Comparison of ENCODE assay signal across 24 mouse cellular contexts in genomic region chr2:26205761-26206160, GRCm38 (mm10). TPM values are rescaled to one million over a fixed set of nuclear protein-coding genes. Genes with fewer than 3 reads are reported as not detected.
A peak's percentile ranks its signal among the peaks of the same experiment; 100 is the strongest.
DNase-seq lines count a peak whose midpoint lies in the region; ATAC-seq and TF ChIP-seq lines count a peak whose summit lies in the region.
"Had no signal": no experiment of that assay in that cellular context is flagged by ENCODE, and none has a peak within 500 bp of the region (broad histone marks: within the 10 kb centered on the region; RNA-seq: fewer than 3 reads in every experiment).

No protein-coding gene starts in this region.

- no peak for TF ChIP-seq CTCF in forebrain, postnatal 0 days (IDR thresholded peaks at IDR 0.05; ENCODE audit: low read depth)
- no peak for TF ChIP-seq CTCF in E14TG2a.4 (conservative IDR thresholded peaks at IDR 0.05; ENCODE audit: low read length)

- no peaks in the 10 kb centered on the region for H3K9me3 ChIP-seq in forebrain, postnatal 0 days (ENCODE audit: low read length)
- no peaks in the 10 kb centered on the region for H3K9me3 ChIP-seq in forebrain, embryonic 11.5 days (ENCODE audit: control insufficient read depth, low read length)
- no peaks in the 10 kb centered on the region for H3K9me3 ChIP-seq in midbrain, embryonic 10.5 days (replicated peaks)
- no peaks in the 10 kb centered on the region for H3K9me3 ChIP-seq in midbrain, embryonic 15.5 days
- peaks cover under 1% of the 10 kb centered on the region; the same call in 1 of the 2 replicates for H3K9me3 ChIP-seq in E14TG2a.4 (ENCODE audit: low read length)
- peaks cover under 1% of the 10 kb centered on the region; the same call in 1 of the 2 replicates for H3K9me3 ChIP-seq in hindbrain, embryonic 13.5 days
- H3K9me3 ChIP-seq: limb, embryonic 12.5 days; liver, embryonic 15.5 days had no signal

- H3K4me2 ChIP-seq in forebrain, postnatal 0 days (ENCODE audit: low read depth) = no peak overlapping the region
- H3K4me2 ChIP-seq in forebrain, embryonic 11.5 days (ENCODE audit: low read depth, low read length, severe bottlenecking) = no peak overlapping the region; the same call in 1 of the 2 replicates
- no peak overlapping the region; the same call in 1 of the 2 replicates for H3K4me2 ChIP-seq in midbrain, embryonic 15.5 days
- no peak overlapping the region for H3K4me2 ChIP-seq in hindbrain, embryonic 13.5 days
- H3K4me2 ChIP-seq: liver, embryonic 15.5 days; lung, embryonic 14.5 days had no signal

- H3K27ac ChIP-seq in forebrain, postnatal 0 days (ENCODE audit: low read depth, low read length) = no peak overlapping the region
- H3K27ac ChIP-seq in forebrain, embryonic 11.5 days (ENCODE audit: low read depth, low read length) = no peak overlapping the region
- no peak overlapping the region for H3K27ac ChIP-seq in midbrain, embryonic 10.5 days (replicated peaks)
- H3K27ac ChIP-seq in midbrain, embryonic 15.5 days = no peak overlapping the region
- no peak overlapping the region for H3K27ac ChIP-seq in hindbrain, embryonic 13.5 days
- H3K27ac ChIP-seq: limb, embryonic 12.5 days; liver, embryonic 15.5 days had no signal

- no peak overlapping the region for H3K4me3 ChIP-seq in forebrain, postnatal 0 days (ENCODE audit: low read depth, low read length)
- H3K4me3 ChIP-seq in forebrain, embryonic 11.5 days (ENCODE audit: low read depth, low read length) = no peak overlapping the region
- no peak overlapping the region for H3K4me3 ChIP-seq in midbrain, embryonic 10.5 days
- H3K4me3 ChIP-seq in midbrain, embryonic 15.5 days = no peak overlapping the region
- peak overlapping the region; percentile 73 for H3K4me3 ChIP-seq in E14TG2a.4 (replicated peaks; ENCODE audit: low read length)
- peak overlapping the region; percentile 30 for H3K4me3 ChIP-seq in hindbrain, embryonic 13.5 days
- H3K4me3 ChIP-seq: liver, embryonic 15.5 days had no signal

- intact Hi-C loops in left cerebral cortex, postnatal 4 days (cut with DNase I) = no loop called here

- peaks cover 12% of the 10 kb centered on the region; the same call in 1 of the 2 replicates for H3K4me1 ChIP-seq in forebrain, postnatal 0 days (ENCODE audit: insufficient read depth)
- H3K4me1 ChIP-seq in forebrain, embryonic 11.5 days (replicated peaks; ENCODE audit: control insufficient read depth, insufficient read depth, low read length) = peaks cover 14% of the 10 kb centered on the region
- H3K4me1 ChIP-seq in midbrain, embryonic 10.5 days = peaks cover 43% of the 10 kb centered on the region
- H3K4me1 ChIP-seq in midbrain, embryonic 15.5 days = peaks cover 25% of the 10 kb centered on the region
- peaks cover 39% of the 10 kb centered on the region for H3K4me1 ChIP-seq in E14TG2a.4 (replicated peaks; ENCODE audit: low read depth, low read length)
- H3K4me1 ChIP-seq in hindbrain, embryonic 13.5 days (replicated peaks) = peaks cover 42% of the 10 kb centered on the region

- peaks cover 64% of the 10 kb centered on the region for H3K27me3 ChIP-seq in forebrain, postnatal 0 days (ENCODE audit: insufficient read depth, low read length)
- H3K27me3 ChIP-seq in forebrain, embryonic 11.5 days (ENCODE audit: control insufficient read depth, insufficient read depth, low read length) = peaks cover 72% of the 10 kb centered on the region
- H3K27me3 ChIP-seq in midbrain, embryonic 10.5 days (ENCODE audit: low read depth, poor library complexity, severe bottlenecking) = peaks cover 81% of the 10 kb centered on the region
- peaks cover 78% of the 10 kb centered on the region for H3K27me3 ChIP-seq in midbrain, embryonic 15.5 days (replicated peaks)
- H3K27me3 ChIP-seq in E14TG2a.4 (ENCODE audit: insufficient read depth, low read length) = peaks cover 72% of the 10 kb centered on the region
- peaks cover 91% of the 10 kb centered on the region for H3K27me3 ChIP-seq in hindbrain, embryonic 13.5 days

- DNase-seq in forebrain, postnatal 0 days = peak; percentile 38
- no peak for DNase-seq in forebrain, embryonic 11.5 days (ENCODE audit: low spot score)
- peak; percentile 14 for DNase-seq in midbrain, embryonic 10.5 days (ENCODE audit: low spot score)
- no peak for DNase-seq in left cerebral cortex, postnatal 4 days
- DNase-seq: cerebellum, adult 2 months; gastrocnemius, postnatal 25 days; heart, adult 11 months; kidney, adult 11 months had no signal

- ATAC-seq in forebrain, postnatal 0 days = no peak
- no peak for ATAC-seq in forebrain, embryonic 11.5 days (replicated peaks; ENCODE audit: low FRiP score)
- no peak for ATAC-seq in midbrain, embryonic 15.5 days (replicated peaks)
- ATAC-seq in hindbrain, embryonic 13.5 days (ENCODE audit: low FRiP score) = no peak
- ATAC-seq: CD4-positive, CD25-positive, alpha-beta regulatory T cell, adult 4 months; inflammation-experienced regulatory T-cells, adult 6 months had no signal

- 10% methylated on average over 10 of the region's 10 CpGs for WGBS in forebrain, postnatal 0 days
- WGBS in forebrain, embryonic 11.5 days = 7% methylated on average over 10 of the region's 10 CpGs
- WGBS in midbrain, embryonic 10.5 days = 9% methylated on average over 10 of the region's 10 CpGs
- WGBS in midbrain, embryonic 15.5 days = 10% methylated on average over 10 of the region's 10 CpGs
- 9% methylated on average over 10 of the region's 10 CpGs for WGBS in hindbrain, embryonic 13.5 days

- H3K9ac ChIP-seq in forebrain, postnatal 0 days = no peak overlapping the region
- H3K9ac ChIP-seq in forebrain, embryonic 11.5 days (ENCODE audit: low read length) = no peak overlapping the region
- H3K9ac ChIP-seq in midbrain, embryonic 15.5 days = no peak overlapping the region
- peak overlapping the region; percentile 56; the same call in 1 of the 2 replicates for H3K9ac ChIP-seq in hindbrain, embryonic 13.5 days
- H3K9ac ChIP-seq: heart, embryonic 12.5 days; limb, embryonic 12.5 days; liver, embryonic 15.5 days; lung, embryonic 14.5 days had no signal

- peaks cover 10% of the 10 kb centered on the region for H3K36me3 ChIP-seq in forebrain, postnatal 0 days (ENCODE audit: insufficient read depth)
- no peaks in the 10 kb centered on the region; the same call in 1 of the 2 replicates for H3K36me3 ChIP-seq in forebrain, embryonic 11.5 days (ENCODE audit: control insufficient read depth, insufficient read depth, low read length)
- H3K36me3 ChIP-seq in midbrain, embryonic 10.5 days = peaks cover 16% of the 10 kb centered on the region
- peaks cover 7% of the 10 kb centered on the region for H3K36me3 ChIP-seq in midbrain, embryonic 15.5 days (replicated peaks)
- peaks cover 14% of the 10 kb centered on the region for H3K36me3 ChIP-seq in E14TG2a.4 (ENCODE audit: insufficient read depth, low read length)
- H3K36me3 ChIP-seq in hindbrain, embryonic 13.5 days = peaks cover 13% of the 10 kb centered on the region

RNA-seq across cellular contexts. Expression of gene Lhx3, which starts 2.3 kb away (rescaled TPM):
- total RNA-seq in forebrain, postnatal 0 days (2014; rRNA removed) = 0.08 TPM in 1 of 2 replicates, not detected in the other
- 0.06 TPM in 1 of 2 replicates, not detected in the other for polyA plus RNA-seq in forebrain, postnatal 0 days (2015; fragmentation: Nextera tagmentation; extraction: Ambion mirVana)
- polyA plus RNA-seq in forebrain, embryonic 11.5 days (2014; fragmentation: Nextera tagmentation; extraction: Ambion mirVana) = 0.16 TPM in 1 of 2 replicates, not detected in the other
- 0.35 and 0.49 TPM in 2 replicates for polyA plus RNA-seq in midbrain, embryonic 10.5 days (2016; fragmentation: Nextera tagmentation; extraction: Ambion mirVana)
- polyA plus RNA-seq in midbrain, embryonic 15.5 days (2015; fragmentation: Nextera tagmentation; extraction: Ambion mirVana) = 0.13 TPM in 1 of 2 replicates, not detected in the other
- polyA plus RNA-seq in hindbrain, embryonic 13.5 days (2015; fragmentation: Nextera tagmentation; extraction: Ambion mirVana) = 5.2 and 15.4 TPM in 2 replicates
- total RNA-seq in left cerebral cortex, postnatal 4 days (2021) = not detected
- total RNA-seq: gastrocnemius, adult 18-20 months; gastrocnemius, postnatal 25 days; heart, postnatal 4 days; layer of hippocampus, postnatal 10 days; left cerebral cortex, postnatal 14 days; liver, adult 2 months had no signal
- polyA plus RNA-seq: CD4-positive, CD25-positive, alpha-beta regulatory T cell, adult 4 months; heart, embryonic 12.5 days; heart, postnatal 0 days; inflammation-experienced regulatory T-cells, adult 6 months; kidney, embryonic 14.5 days; limb, embryonic 12.5 days; liver, adult 2 months; liver, embryonic 15.5 days; lung, embryonic 14.5 days had no signal

RNA-seq across cellular contexts. Expression of gene Qsox2, which starts 31.6 kb away (rescaled TPM):
- 21.2 and 22.2 TPM in 2 replicates for total RNA-seq in forebrain, postnatal 0 days (2014; rRNA removed)
- polyA plus RNA-seq in forebrain, postnatal 0 days (2015; fragmentation: Nextera tagmentation; extraction: Ambion mirVana) = 5.5 and 9.1 TPM in 2 replicates
- 20.6 and 22.9 TPM in 2 replicates for polyA plus RNA-seq in forebrain, embryonic 11.5 days (2014; fragmentation: Nextera tagmentation; extraction: Ambion mirVana)
- 21.0 and 21.3 TPM in 2 replicates for polyA plus RNA-seq in midbrain, embryonic 10.5 days (2016; fragmentation: Nextera tagmentation; extraction: Ambion mirVana)
- polyA plus RNA-seq in midbrain, embryonic 15.5 days (2015; fragmentation: Nextera tagmentation; extraction: Ambion mirVana) = 16.8 and 18.1 TPM in 2 replicates
- polyA plus RNA-seq in hindbrain, embryonic 13.5 days (2015; fragmentation: Nextera tagmentation; extraction: Ambion mirVana) = 13.2 and 13.9 TPM in 2 replicates
- total RNA-seq in left cerebral cortex, postnatal 4 days (2021) = 10 to 100 TPM; 15.8 to 17.2 TPM

Comparison
In these comparisons a context has a peak if more than half of its experiments do, and no peak if none do; other contexts are left out.
1. DNase-seq: peak in forebrain, postnatal 0 days (single experiment) and midbrain, embryonic 10.5 days (single experiment); none in forebrain, embryonic 11.5 days (single experiment) and left cerebral cortex, postnatal 4 days (single experiment).
2. H3K4me3 ChIP-seq: peak in E14TG2a.4 (single experiment) and hindbrain, embryonic 13.5 days (single experiment); none in forebrain, postnatal 0 days (single experiment), forebrain, embryonic 11.5 days (single experiment), midbrain, embryonic 10.5 days (single experiment) and midbrain, embryonic 15.5 days (single experiment).